Mouse (Mus musculus): Measurements from ENCODE around the gene Efhd2. TPM values are rescaled to one million over a fixed set of nuclear protein-coding genes. Genes with fewer than 3 reads are reported as not detected.

Efhd2 gene
- total RNA-seq, 2 experiments from 2014 or later = 18.8 to 21.8 TPM

DNA sequence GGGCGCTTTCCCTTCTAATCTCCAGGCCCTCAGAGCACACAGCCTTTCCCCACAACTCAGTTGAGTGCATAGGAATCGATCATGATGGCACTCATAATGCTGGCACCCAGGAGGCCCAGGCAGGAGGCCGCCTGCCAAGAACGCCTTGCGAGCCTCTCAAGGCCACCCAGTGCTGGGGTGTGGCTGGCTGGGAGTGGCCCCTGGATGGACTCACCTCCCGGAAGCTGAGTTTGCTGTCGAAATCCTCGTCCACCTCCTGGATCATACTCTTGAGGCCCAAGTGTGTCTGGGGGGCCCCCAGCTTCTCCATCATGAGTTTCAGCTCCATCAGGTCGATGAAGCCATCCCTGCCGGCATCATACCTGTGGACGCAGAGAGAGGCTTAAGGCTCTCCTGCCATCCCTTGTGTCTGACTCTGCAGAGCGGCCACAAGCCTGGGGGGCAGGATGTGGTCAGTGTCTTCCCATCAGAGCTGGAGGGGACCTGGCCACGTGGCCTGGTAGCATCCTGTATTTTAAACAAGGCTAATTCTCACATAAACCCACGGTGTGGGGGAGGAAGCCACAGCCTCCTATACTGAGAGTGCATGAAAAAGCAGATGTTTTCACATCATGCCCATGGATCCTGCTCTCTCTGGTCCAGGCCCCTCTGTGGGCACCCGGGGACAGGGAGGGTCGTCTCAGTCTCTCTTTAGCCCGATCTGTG is 13.0 kb downstream of the Efhd2 start:
- ATAC-seq (replicated peaks; ENCODE audit: low FRiP score, poor library complexity, severe bottlenecking) = no peak

GRCm38 (mm10) chr4:141860246-141860841 is 14.4 kb downstream of the Efhd2 start:
- ATAC-seq (replicated peaks; ENCODE audit: low FRiP score, poor library complexity, severe bottlenecking) = no peak

- no peak for ATAC-seq (replicated peaks; ENCODE audit: low FRiP score, poor library complexity, severe bottlenecking)
These were observed 15.4 kb downstream of the Efhd2 start for GRCm38 (mm10) chr4:141859351-141859750.

GRCm38 (mm10) chr4:141858501-141858900 is 16.2 kb downstream of the Efhd2 start:
- ATAC-seq (replicated peaks; ENCODE audit: low FRiP score, poor library complexity, severe bottlenecking) = no peak

DNA sequence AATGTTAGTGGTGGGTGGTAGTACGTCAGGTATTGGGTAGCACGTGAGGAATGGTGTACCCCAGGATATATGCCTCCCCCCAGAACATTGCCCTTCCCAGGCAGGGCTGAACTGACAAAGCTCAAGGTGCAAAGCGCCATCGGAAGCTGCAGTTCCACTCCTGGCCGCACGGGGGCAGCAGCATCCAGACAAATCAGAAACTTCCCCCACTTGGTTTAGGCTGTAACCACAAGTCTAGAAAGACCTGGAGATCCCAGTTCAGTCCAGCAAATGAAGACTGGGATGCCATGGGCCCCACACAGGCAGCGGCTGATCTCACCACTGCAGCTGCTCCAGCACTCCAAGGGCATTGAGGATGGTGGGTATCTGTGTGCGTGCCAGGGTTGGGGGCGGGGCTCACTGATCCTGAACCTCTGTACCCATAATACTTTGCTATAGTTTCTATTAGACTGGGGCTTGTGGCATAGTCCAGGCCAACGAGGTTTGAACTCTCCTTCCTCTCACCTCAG is 17.2 kb downstream of the Efhd2 start:
- ATAC-seq (replicated peaks; ENCODE audit: low FRiP score, poor library complexity, severe bottlenecking) = peak; percentile 64

- ATAC-seq (replicated peaks; ENCODE audit: low FRiP score, poor library complexity, severe bottlenecking) = peak; percentile 47
These were observed 21.3 kb downstream of the Efhd2 start for GRCm38 (mm10) chr4:141853437-141853836.

- ATAC-seq (replicated peaks; ENCODE audit: low FRiP score, poor library complexity, severe bottlenecking) = peak; percentile 53; the same call in 1 of the 2 replicates
These were observed 28.7 kb downstream of the Efhd2 start, which contains the start of gene Ctrc for GRCm38 (mm10) chr4:141845999-141846398. TSS of gene Ctrc (minus strand) at chr4:141846359.

DNA sequence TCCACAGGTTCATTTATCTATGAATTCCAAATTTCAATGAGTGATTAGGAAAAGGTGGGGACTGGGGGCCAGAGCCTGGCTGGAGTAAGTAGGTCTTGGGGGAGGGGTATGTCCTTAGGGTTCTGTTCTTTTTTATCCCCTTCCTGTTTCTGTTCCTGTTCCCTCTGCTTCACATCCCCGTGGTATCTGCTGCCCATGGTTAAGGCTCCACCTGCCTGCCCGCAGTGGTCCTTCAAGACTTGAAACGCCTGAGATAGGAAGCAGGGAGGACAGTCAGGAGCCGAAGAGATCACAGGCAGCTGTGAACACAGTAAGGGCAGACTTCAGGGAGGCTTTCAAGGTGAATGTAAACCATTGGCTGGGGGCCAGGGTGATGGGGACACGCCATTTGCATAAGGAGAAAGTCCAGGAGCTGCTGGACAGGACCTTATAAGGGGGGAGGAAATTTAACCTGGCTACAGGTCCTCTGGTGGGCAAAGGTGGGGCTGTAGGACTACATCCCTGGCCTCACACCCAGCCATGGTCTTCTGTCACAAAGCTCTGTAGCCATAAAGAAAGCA is 40.1 kb downstream of the Efhd2 start:
- ATAC-seq (replicated peaks; ENCODE audit: low FRiP score, poor library complexity, severe bottlenecking) = no peak

GRCm38 (mm10) chr4:141833911-141834310 is 40.8 kb downstream of the Efhd2 start:
- ATAC-seq (replicated peaks; ENCODE audit: low FRiP score, poor library complexity, severe bottlenecking) = no peak

- ATAC-seq (replicated peaks; ENCODE audit: low FRiP score, poor library complexity, severe bottlenecking) = no peak
These were observed 43.4 kb downstream of the Efhd2 start for GRCm38 (mm10) chr4:141831361-141831760.

GRCm38 (mm10) chr4:141830381-141830780 is 44.3 kb downstream of the Efhd2 start:
- no peak for ATAC-seq (replicated peaks; ENCODE audit: low FRiP score, poor library complexity, severe bottlenecking)

DNA sequence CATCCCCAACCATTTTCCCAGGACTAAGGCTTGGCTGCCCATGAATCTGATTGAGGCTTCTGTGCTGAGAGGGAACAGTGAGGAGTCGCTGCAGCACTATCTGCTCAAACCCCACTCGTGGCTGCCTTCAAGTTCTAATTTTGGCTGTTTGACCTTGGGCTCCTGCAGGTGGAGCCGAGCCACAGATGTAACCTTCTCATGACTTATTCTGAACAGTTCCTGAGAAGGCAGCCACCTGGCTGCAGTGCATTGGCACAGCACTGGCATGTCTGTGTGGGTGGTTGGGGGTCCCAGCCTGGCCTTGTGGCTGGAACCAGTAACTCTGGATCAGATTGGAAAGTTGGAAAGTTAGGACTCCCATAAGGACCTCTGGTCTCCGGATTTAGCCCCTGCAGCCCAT is 46.5 kb downstream of the Efhd2 start:
- ATAC-seq (replicated peaks; ENCODE audit: low FRiP score, poor library complexity, severe bottlenecking) = no peak

DNA sequence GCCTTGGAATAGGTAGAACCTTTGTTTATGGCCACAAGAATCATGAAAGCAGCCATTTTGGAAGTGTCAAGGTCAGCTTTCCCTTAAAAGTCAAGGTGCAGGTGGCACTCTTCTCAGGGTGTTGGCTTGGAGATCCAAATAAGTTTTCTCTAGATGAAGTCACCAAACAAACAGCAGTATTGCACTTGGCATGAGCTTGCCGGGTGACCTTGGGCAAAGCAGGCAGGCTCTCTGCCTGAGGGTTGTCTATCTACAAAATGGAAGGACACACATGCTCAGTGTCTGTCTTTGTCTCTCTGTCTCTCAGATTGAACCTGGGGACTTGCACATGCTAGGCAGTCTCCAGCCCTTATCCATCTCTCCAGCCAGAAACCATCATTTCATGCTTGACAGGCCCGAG is 47.3 kb downstream of the Efhd2 start:
- no peak for ATAC-seq (replicated peaks; ENCODE audit: low FRiP score, poor library complexity, severe bottlenecking)

GRCm38 (mm10) chr4:141826060-141826459 is 48.7 kb downstream of the Efhd2 start, which contains the start of gene Cela2a:
TSS of gene Cela2a (minus strand) at chr4:141826160.
- no peak for ATAC-seq (replicated peaks; ENCODE audit: low FRiP score, poor library complexity, severe bottlenecking)

DNA sequence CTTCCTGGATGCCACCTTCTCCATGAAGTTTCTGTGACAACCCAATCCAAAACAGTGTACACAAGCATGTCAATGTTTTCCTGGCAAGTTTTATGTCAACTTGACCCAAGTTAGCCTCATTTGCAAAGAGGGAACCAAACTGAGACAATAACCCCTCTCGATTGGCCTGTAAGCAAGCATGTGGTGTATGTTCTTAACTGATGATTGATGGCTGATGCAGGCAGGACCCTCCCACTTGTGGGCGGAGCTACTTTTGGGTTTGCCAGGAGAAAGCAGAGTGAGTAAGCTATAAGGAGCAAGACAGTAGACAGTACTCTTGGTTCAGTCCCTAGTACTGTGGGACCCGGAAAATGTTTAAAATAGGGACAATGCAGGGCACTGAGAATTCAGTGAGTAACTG is 51.7 kb downstream of the Efhd2 start:
- ATAC-seq (replicated peaks; ENCODE audit: low FRiP score, poor library complexity, severe bottlenecking) = peak; percentile 70

GRCm38 (mm10) chr4:141822089-141822488 is 52.6 kb downstream of the Efhd2 start:
- no peak for ATAC-seq (replicated peaks; ENCODE audit: low FRiP score, poor library complexity, severe bottlenecking)

DNA sequence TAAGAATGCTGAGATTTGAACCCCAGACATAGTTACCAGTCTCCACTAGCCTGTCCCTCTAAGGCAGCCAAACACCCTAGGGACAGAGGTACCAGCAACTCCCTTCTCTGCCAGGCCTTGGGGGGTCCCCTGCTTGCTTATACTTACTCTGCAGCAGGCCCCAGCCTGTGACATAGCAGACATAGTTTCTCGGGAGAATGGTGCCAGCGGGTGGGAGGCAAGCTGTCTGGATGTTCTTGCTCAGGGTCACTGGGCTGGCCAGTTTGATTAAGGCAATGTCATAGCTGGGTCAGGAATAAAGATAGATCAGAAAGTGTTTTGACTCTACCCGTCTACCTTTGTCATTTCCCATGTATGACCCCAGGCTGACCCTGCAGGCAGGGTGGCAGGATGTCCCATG is 53.5 kb downstream of the Efhd2 start:
- ATAC-seq (replicated peaks; ENCODE audit: low FRiP score, poor library complexity, severe bottlenecking) = no peak

- no peak for ATAC-seq (replicated peaks; ENCODE audit: low FRiP score, poor library complexity, severe bottlenecking)
These were observed 55.4 kb downstream of the Efhd2 start for GRCm38 (mm10) chr4:141819316-141819715.

- no peak for ATAC-seq (replicated peaks; ENCODE audit: low FRiP score, poor library complexity, severe bottlenecking)
These were observed 55.9 kb downstream of the Efhd2 start for GRCm38 (mm10) chr4:141818861-141819260.

- no peak for ATAC-seq (replicated peaks; ENCODE audit: low FRiP score, poor library complexity, severe bottlenecking)
These were observed 57.0 kb downstream of the Efhd2 start for GRCm38 (mm10) chr4:141817706-141818105.

Measured in erythroid progenitor cell, adult 5-6 weeks (primary cell).